Mouse (Mus musculus) MEL (cell line): ENCODE data around the gene Trpm4. TPM values are rescaled to one million over a fixed set of nuclear protein-coding genes. Genes with fewer than 3 reads are reported as not detected.

Source experiments
- DNase-seq: peaks from one replicate; pipeline ENCODE4 v3.0.0; 2011; ENCODE audit warnings: low read depth, low spot score
- H3K27ac ChIP-seq: 2 replicates; pipeline ENCODE4 v1.5.1; 2012; ENCODE audit warnings: low read depth, mild to moderate bottlenecking, control low read depth, low read length, moderate library complexity; ENCODE audit not compliant: control insufficient read depth
- H3K27me3 ChIP-seq, 2 experiments: fragments of 150-350 bp in 1 of 2; sonication (generic) in 1 of 2; 2 replicates each; pipeline ENCODE4 v1.6.1; 2012; ENCODE audit warnings: low read length in 2 of 2, mild to moderate bottlenecking in 2 of 2, improper control_type of control experiment in 1 of 2, moderate library complexity in 1 of 2; ENCODE audit not compliant: insufficient read depth in 2 of 2, control insufficient read depth in 1 of 2
- H3K36me3 ChIP-seq, 2 experiments: 2 replicates each; pipeline ENCODE4 v1.6.1; 2012 to 2014; ENCODE audit warnings: low read length in 2 of 2, improper control_type of control experiment in 1 of 2, inconsistent platforms in 1 of 2, mild to moderate bottlenecking in 1 of 2; ENCODE audit not compliant: insufficient read depth in 2 of 2, control insufficient read depth in 1 of 2
- H3K4me1 ChIP-seq, 2 experiments: fragments of 150-350 bp in 1 of 2; sonication (generic) in 1 of 2; 2 replicates each; pipeline ENCODE4 v1.6.1; 2012; ENCODE audit warnings: low read length in 2 of 2, improper control_type of control experiment in 1 of 2, mild to moderate bottlenecking in 1 of 2; ENCODE audit not compliant: insufficient read depth in 2 of 2, control insufficient read depth in 1 of 2
- H3K4me3 ChIP-seq, 2 experiments: fragments of 150-350 bp in 1 of 2; sonication (generic) in 1 of 2; 2 replicates each; pipeline ENCODE4 v1.5.1; 2012; ENCODE audit warnings: low read depth in 2 of 2, low read length in 2 of 2, mild to moderate bottlenecking in 2 of 2, moderate library complexity in 2 of 2, control low read depth in 1 of 2, improper control_type of control experiment in 1 of 2; ENCODE audit not compliant: control insufficient read depth in 1 of 2, insufficient read depth in 1 of 2
- H3K79me2 ChIP-seq: 2 replicates; pipeline ENCODE4 v1.6.1; 2012; ENCODE audit warnings: mild to moderate bottlenecking, low read length, moderate library complexity; ENCODE audit not compliant: control insufficient read depth, poor library complexity, insufficient read depth
- H3K9ac ChIP-seq: 2 replicates; pipeline ENCODE4 v1.6.1; 2012; ENCODE audit warnings: low read depth, mild to moderate bottlenecking, control low read depth, low read length, moderate library complexity; ENCODE audit not compliant: control insufficient read depth, poor library complexity, severe bottlenecking
- H3K9me3 ChIP-seq: fragments of 150-350 bp; sonication (generic); replicated peaks from 2 replicates; pipeline ENCODE4 v1.6.1; 2012; ENCODE audit warnings: mild to moderate bottlenecking, low read length, improper control_type of control experiment, moderate library complexity; ENCODE audit not compliant: insufficient read depth
- BHLHE40 ChIP-seq: IDR thresholded peaks from 2 replicates; pipeline ENCODE4 v1.6.1; 2012; ENCODE audit warnings: low read depth, mild to moderate bottlenecking, inconsistent platforms, low read length, improper control_type of control experiment, borderline replicate concordance
- CHD1 ChIP-seq: IDR thresholded peaks from 2 replicates; pipeline ENCODE4 v1.6.1; 2012; ENCODE audit warnings: low read depth, mild to moderate bottlenecking, inconsistent platforms, low read length, improper control_type of control experiment
- CTCF ChIP-seq, 3 experiments: IDR thresholded peaks in 2 of 3; conservative IDR thresholded peaks in 1 of 3; 2 replicates each; pipeline ENCODE4 v1.5.1; 2011 to 2012; ENCODE audit warnings: low read length in 3 of 3, low read depth in 2 of 3, mild to moderate bottlenecking in 2 of 3, improper control_type of control experiment in 1 of 3, inconsistent platforms in 1 of 3, mixed read lengths in 1 of 3, moderate library complexity in 1 of 3; ENCODE audit not compliant: control insufficient read depth in 1 of 3, insufficient read depth in 1 of 3, poor library complexity in 1 of 3, severe bottlenecking in 1 of 3
- E2F4 ChIP-seq: IDR thresholded peaks from 2 replicates; pipeline ENCODE4 v1.6.1; 2011; ENCODE audit warnings: low read depth, low read length, improper control_type of control experiment, borderline replicate concordance
- EP300 ChIP-seq, 2 experiments: IDR thresholded peaks; 2 replicates each; pipeline ENCODE4 v1.6.1; 2011; ENCODE audit warnings: improper control_type of control experiment in 2 of 2, low read length in 2 of 2, low read depth in 1 of 2, mild to moderate bottlenecking in 1 of 2
- ETS1 ChIP-seq: IDR thresholded peaks from 2 replicates; pipeline ENCODE4 v1.6.1; 2012; ENCODE audit warnings: low read depth, mild to moderate bottlenecking, inconsistent platforms, low read length, improper control_type of control experiment, moderate library complexity
- GATA1 ChIP-seq: IDR thresholded peaks from 2 replicates; pipeline ENCODE4 v1.6.1; 2011; ENCODE audit warnings: low read depth, low read length, improper control_type of control experiment
- KAT2A ChIP-seq: conservative IDR thresholded peaks from 2 replicates; pipeline ENCODE4 v1.6.1; 2012; ENCODE audit warnings: low read depth, low read length, improper control_type of control experiment, inconsistent platforms
- MAFK ChIP-seq: IDR thresholded peaks from 2 replicates; pipeline ENCODE4 v1.6.1; 2011; ENCODE audit warnings: low read depth, mild to moderate bottlenecking, low read length, improper control_type of control experiment, borderline replicate concordance
- MAX ChIP-seq: IDR thresholded peaks from 2 replicates; pipeline ENCODE4 v1.6.1; 2011; ENCODE audit warnings: low read length, improper control_type of control experiment
- MAZ ChIP-seq: IDR thresholded peaks from 2 replicates; pipeline ENCODE4 v1.6.1; 2012; ENCODE audit warnings: low read depth, mild to moderate bottlenecking, inconsistent platforms, low read length, improper control_type of control experiment
- MEF2A ChIP-seq: IDR thresholded peaks from 2 replicates; pipeline ENCODE4 v1.6.1; 2014; ENCODE audit warnings: low read depth, mild to moderate bottlenecking, inconsistent platforms, low read length, improper control_type of control experiment; ENCODE audit not compliant: poor library complexity, insufficient replicate concordance, severe bottlenecking; ENCODE audit errors: extremely low read depth
- MXI1 ChIP-seq: IDR thresholded peaks from 2 replicates; pipeline ENCODE4 v1.6.1; 2011; ENCODE audit warnings: mild to moderate bottlenecking, low read depth, low read length, improper control_type of control experiment
- MYC ChIP-seq: IDR thresholded peaks from 2 replicates; pipeline ENCODE4 v1.6.1; 2011; ENCODE audit warnings: low read depth, mild to moderate bottlenecking, low read length, improper control_type of control experiment, moderate library complexity
- NELFE ChIP-seq: IDR thresholded peaks from 2 replicates; pipeline ENCODE4 v1.6.1; 2011; ENCODE audit warnings: low read depth, low read length, improper control_type of control experiment
- NRF1 ChIP-seq: IDR thresholded peaks from 2 replicates; pipeline ENCODE4 v1.6.1; 2014; ENCODE audit warnings: low read depth, mild to moderate bottlenecking, inconsistent platforms, low read length, improper control_type of control experiment, moderate library complexity; ENCODE audit not compliant: poor library complexity, insufficient read depth, severe bottlenecking
- POLR2AphosphoS5 ChIP-seq: IDR thresholded peaks from 2 replicates; pipeline ENCODE4 v1.6.1; 2012; ENCODE audit warnings: low read depth, borderline replicate concordance, mild to moderate bottlenecking, inconsistent platforms, low read length, moderate library complexity, mixed read lengths
- RCOR1 ChIP-seq: IDR thresholded peaks from 2 replicates; pipeline ENCODE4 v1.6.1; 2012; ENCODE audit warnings: low read depth, mild to moderate bottlenecking, inconsistent platforms, low read length, improper control_type of control experiment
- SIN3A ChIP-seq: IDR thresholded peaks from 2 replicates; pipeline ENCODE4 v1.6.1; 2012; ENCODE audit warnings: low read length, improper control_type of control experiment, inconsistent platforms
- SMC3 ChIP-seq: IDR thresholded peaks from 2 replicates; pipeline ENCODE4 v1.6.1; 2011; ENCODE audit warnings: low read depth, low read length, improper control_type of control experiment
- TAL1 ChIP-seq: IDR thresholded peaks from 2 replicates; pipeline ENCODE4 v1.6.1; 2012; ENCODE audit warnings: mild to moderate bottlenecking, inconsistent platforms, low read length, moderate library complexity, mixed read lengths
- TCF12 ChIP-seq: IDR thresholded peaks from 2 replicates; pipeline ENCODE4 v1.6.1; 2014; ENCODE audit warnings: low read depth, mild to moderate bottlenecking, inconsistent platforms, low read length, improper control_type of control experiment, moderate library complexity
- UBTF ChIP-seq: IDR thresholded peaks from 2 replicates; pipeline ENCODE4 v1.6.1; 2012; ENCODE audit warnings: low read depth, mild to moderate bottlenecking, inconsistent platforms, low read length, improper control_type of control experiment, moderate library complexity, borderline replicate concordance; ENCODE audit not compliant: insufficient read depth
- USF1 ChIP-seq: IDR thresholded peaks from 2 replicates; pipeline ENCODE4 v1.6.1; 2014; ENCODE audit warnings: low read depth, mild to moderate bottlenecking, inconsistent platforms, low read length, improper control_type of control experiment, moderate library complexity
- ZC3H11A ChIP-seq: IDR thresholded peaks from 2 replicates; pipeline ENCODE4 v1.6.1; 2012; ENCODE audit warnings: low read depth, mild to moderate bottlenecking, inconsistent platforms, low read length, improper control_type of control experiment
- ZKSCAN1 ChIP-seq: IDR thresholded peaks from 2 replicates; pipeline ENCODE4 v1.6.1; 2012; ENCODE audit warnings: low read depth, mild to moderate bottlenecking, inconsistent platforms, low read length, improper control_type of control experiment, moderate library complexity
- ZMIZ1 ChIP-seq: IDR thresholded peaks from 2 replicates; pipeline ENCODE4 v1.6.1; 2012; ENCODE audit warnings: low read depth, mild to moderate bottlenecking, inconsistent platforms, low read length, improper control_type of control experiment, moderate library complexity
- ZNF384 ChIP-seq: IDR thresholded peaks from 2 replicates; pipeline ENCODE4 v1.6.1; 2012; ENCODE audit warnings: low read depth, mild to moderate bottlenecking, inconsistent platforms, low read length, improper control_type of control experiment
- polyA plus RNA-seq, 2 experiments: library from polyadenylated mRNA; stranded (reverse) in 1 of 2; unstranded in 1 of 2; fragments of >175 nt in 1 of 2; fragments of >200 nt in 1 of 2; gene quantifications; 2 replicates each; pipeline versions ENCODE4 v1.2.1 to v1.2.4; 2012; ENCODE audit warnings: low replicate concordance in 2 of 2, low read depth in 1 of 2; ENCODE audit not compliant: insufficient read length in 2 of 2, insufficient read depth in 1 of 2, missing spikeins in 1 of 2
- total RNA-seq: library from RNA; depleted of rRNA; stranded (reverse); fragments of 300-350 nt; gene quantifications from 2 replicates; pipeline ENCODE4 v1.2.3, GENCODE M21; 2012

The Trpm4 gene
- total and polyA plus RNA-seq, 3 experiments, result 4.8 to 6.9 TPM; not detected in 1

- Histone ChIP-seq H3K27me3 (no peaks in the 10 kb centered on the region), H3K9me3 (no peaks in the 10 kb centered on the region)
- no peak for DNase-seq
These were observed 20.1 kb downstream of the Trpm4 start for GRCm38 (mm10) chr7:45313495-45313894.

GRCm38 (mm10) chr7:45312686-45313453, 20.7 kb downstream of the Trpm4 start:
- no peak overlapping the region for H3K4me3 ChIP-seq
- no peak for DNase-seq
- no peak overlapping the region for H3K9ac ChIP-seq
- no peaks in the 10 kb centered on the region for H3K36me3 ChIP-seq
- TF ChIP-seq ZKSCAN1, result no peak
- TF ChIP-seq NRF1, result no peak
- no peak for TF ChIP-seq POLR2AphosphoS5
- TF ChIP-seq ETS1, result no peak
- TF ChIP-seq MAFK, result no peak
- TF ChIP-seq ZNF384, result no peak
- TF ChIP-seq CHD1, result no peak
- no peak for TF ChIP-seq TCF12
- TF ChIP-seq ZC3H11A, result no peak
- no peak for TF ChIP-seq ZMIZ1
- no peak for TF ChIP-seq USF1
- TF ChIP-seq KAT2A, result no peak
- TF ChIP-seq MYC, result no peak
- TF ChIP-seq TAL1, result no peak
- no peak for TF ChIP-seq UBTF
- no peak for TF ChIP-seq MEF2A
- TF ChIP-seq E2F4, result no peak
- no peak for TF ChIP-seq SMC3
- H3K27me3 ChIP-seq, result no peaks in the 10 kb centered on the region
- no peaks in the 10 kb centered on the region for H3K79me2 ChIP-seq
- H3K27ac ChIP-seq, result no peak overlapping the region
- no peaks in the 10 kb centered on the region for H3K9me3 ChIP-seq
- 0 out of 4 replicates have a peak, but pooled peaks cover 0 to 4% of the 10 kb centered on the region in 2 experiments for H3K4me1 ChIP-seq

More at GRCm38 (mm10) chr7:45313495-45313894, 20.1 kb downstream of the Trpm4 start:
- TF ChIP-seq SIN3A (no peak), BHLHE40 (no peak), E2F4 (no peak), TAL1 (no peak), RCOR1 (no peak), MXI1 (no peak), ZNF384 (no peak), KAT2A (no peak), MAZ (no peak), UBTF (no peak), MYC (no peak), MAX (no peak), TCF12 (no peak), GATA1 (no peak), MEF2A (no peak), NELFE (no peak), EP300 (IDR thresholded peaks at IDR 0.05; ENCODE audit: low read depth in 1 of 2, low read length in 2 of 2) (no peak), CTCF (IDR thresholded peaks at IDR 0.05 in 2 of 3, conservative IDR thresholded peaks at IDR 0.05 in 1 of 3; ENCODE audit: control insufficient read depth in 1 of 3, insufficient read depth in 1 of 3, low read depth in 2 of 3, low read length in 3 of 3, poor library complexity in 1 of 3, severe bottlenecking in 1 of 3) (no peak)
- TF ChIP-seq, all 39 proteins: peak for 0
- H3K9ac ChIP-seq, result no peak overlapping the region
- H3K4me3 ChIP-seq, result no peak overlapping the region
- H3K4me1 ChIP-seq, result 0 out of 4 replicates have a peak, but pooled peaks cover 0 to 4% of the 10 kb centered on the region in 2 experiments
- no peaks in the 10 kb centered on the region for H3K36me3 ChIP-seq
- no peaks in the 10 kb centered on the region for H3K79me2 ChIP-seq
- no peak overlapping the region for H3K27ac ChIP-seq
